Mouse (Mus musculus) limb, embryonic 15.5 days (tissue): ENCODE data around the gene Nuak2. TPM values are rescaled to one million over a fixed set of nuclear protein-coding genes. Genes with fewer than 3 reads are reported as not detected.
"Not testable (repeated sequence)": the region's sequence is repeated elsewhere in the genome, so short reads cannot be mapped to it uniquely, and the experiment has no call there.

Experiments
- ATAC-seq: fragments of 200-750 bp; cut with Nextera tagmentation; 2 replicates; pipeline ENCODE4 v1.8.0; 2017; ENCODE audit warnings: low read depth, moderate TSS enrichment; ENCODE audit not compliant: insufficient number of reproducible peaks, low FRiP score, low TSS enrichment
- H3K27ac ChIP-seq: fragments of 300-500 bp; sonication (generic); 2 replicates; pipeline ENCODE4 v1.5.1; 2015; ENCODE audit warnings: moderate library complexity, mild to moderate bottlenecking, inconsistent platforms
- H3K27me3 ChIP-seq: fragments of 300-500 bp; sonication (generic); 2 replicates; pipeline ENCODE4 v1.6.1; 2015; ENCODE audit warnings: inconsistent platforms
- H3K36me3 ChIP-seq: fragments of 300-500 bp; sonication (generic); 2 replicates; pipeline ENCODE4 v1.6.1; 2015; ENCODE audit warnings: inconsistent platforms
- H3K4me1 ChIP-seq: fragments of 300-500 bp; sonication (generic); 2 replicates; pipeline ENCODE4 v1.6.1; 2015; ENCODE audit warnings: inconsistent platforms
- H3K4me2 ChIP-seq: fragments of 300-500 bp; sonication (generic); 2 replicates; pipeline ENCODE4 v1.6.1; 2015; ENCODE audit warnings: mild to moderate bottlenecking, inconsistent platforms
- H3K4me3 ChIP-seq: fragments of 300-500 bp; sonication (generic); 2 replicates; pipeline ENCODE4 v1.5.1; 2015; ENCODE audit warnings: mild to moderate bottlenecking, inconsistent platforms
- H3K9ac ChIP-seq: fragments of 300-500 bp; sonication (generic); 2 replicates; pipeline ENCODE4 v1.6.1; 2015; ENCODE audit warnings: inconsistent platforms
- H3K9me3 ChIP-seq: fragments of 300-500 bp; sonication (generic); 2 replicates; pipeline ENCODE4 v1.6.1; 2016; ENCODE audit warnings: inconsistent platforms
- WGBS: fragments of 180-500 bp; shearing (Covaris S2); methylation state at CpG from one replicate; pipeline ENCODE4 v1.1.7; 2015; 5-methylcytosine and 5-hydroxymethylcytosine counted together
- polyA plus RNA-seq: library from polyadenylated mRNA; unstranded; fragments of >200 nt; fragmentation: Nextera tagmentation; extraction: Ambion mirVana; gene quantifications from 2 replicates; pipeline ENCODE4 v1.2.1, GENCODE M21; 2015

Gene Nuak2
- polyA plus RNA-seq, 1 experiment from 2014 or later, result 6.9 TPM

- H3K4me3 ChIP-seq, result no peak overlapping the region
- H3K9me3 ChIP-seq, result no peaks in the 10 kb centered on the region
- H3K27ac ChIP-seq, result no peak overlapping the region
- no peaks in the 10 kb centered on the region for H3K27me3 ChIP-seq
- H3K9ac ChIP-seq, result no peak overlapping the region
- H3K4me1 ChIP-seq, result peaks cover 13% of the 10 kb centered on the region; the same call in 1 of the 2 replicates
- 83% methylated on average over 4 of the region's 4 CpGs for WGBS
- H3K36me3 ChIP-seq, result no peaks in the 10 kb centered on the region
- no peak for ATAC-seq
- H3K4me2 ChIP-seq, result no peak overlapping the region
Observed at GRCm38 (mm10) chr1:132345514-132345913, 29.6 kb downstream of the Nuak2 start.

GRCm38 (mm10) chr1:132346134-132346851 is 30.4 kb downstream of the Nuak2 start:
- Histone ChIP-seq H3K36me3 (no peaks in the 10 kb centered on the region), H3K4me3 (no peak overlapping the region), H3K9ac (no peak overlapping the region), H3K9me3 (no peaks in the 10 kb centered on the region), H3K4me2 (no peak overlapping the region), H3K27ac (peak overlapping the region; percentile 65), H3K27me3 (no peaks in the 10 kb centered on the region), H3K4me1 (peaks cover 13% of the 10 kb centered on the region; the same call in 1 of the 2 replicates)
- peak; percentile 45; the same call in 1 of the 2 replicates for ATAC-seq
- 71% methylated on average over 12 of the region's 12 CpGs for WGBS

GRCm38 (mm10) chr1:132346951-132347350 is 31.0 kb downstream of the Nuak2 start:
- Histone ChIP-seq H3K9me3 (no peaks in the 10 kb centered on the region), H3K4me1 (peaks cover 13% of the 10 kb centered on the region; the same call in 1 of the 2 replicates), H3K27ac (peak overlapping the region; percentile 65; the same call in 1 of the 2 replicates), H3K4me3 (no peak overlapping the region), H3K27me3 (no peaks in the 10 kb centered on the region), H3K36me3 (no peaks in the 10 kb centered on the region), H3K4me2 (no peak overlapping the region), H3K9ac (no peak overlapping the region)
- no peak for ATAC-seq

GRCm38 (mm10) chr1:132348401-132348800 is 32.5 kb downstream of the Nuak2 start:
- no peak overlapping the region for H3K9ac ChIP-seq
- H3K4me1 ChIP-seq, result peaks cover 13% of the 10 kb centered on the region; the same call in 1 of the 2 replicates
- no peak overlapping the region for H3K27ac ChIP-seq
- ATAC-seq, result no peak
- no peaks in the 10 kb centered on the region for H3K27me3 ChIP-seq
- no peak overlapping the region for H3K4me3 ChIP-seq
- H3K4me2 ChIP-seq, result no peak overlapping the region
- no peaks in the 10 kb centered on the region for H3K9me3 ChIP-seq
- WGBS, result 86% methylated on average over 5 of the region's 5 CpGs
- H3K36me3 ChIP-seq, result no peaks in the 10 kb centered on the region

GRCm38 (mm10) chr1:132349049-132349448 is 33.1 kb downstream of the Nuak2 start:
- not testable (repeated sequence) for H3K27me3 ChIP-seq, ATAC-seq, H3K4me3 ChIP-seq, H3K27ac ChIP-seq, H3K36me3 ChIP-seq, H3K9me3 ChIP-seq, H3K4me2 ChIP-seq, H3K9ac ChIP-seq
- H3K4me1 ChIP-seq, result peaks cover 18% of the 10 kb centered on the region; the same call in 1 of the 2 replicates

GRCm38 (mm10) chr1:132349601-132350000 is 33.7 kb downstream of the Nuak2 start:
- 90% methylated on average over 3 of the region's 3 CpGs for WGBS
- peaks cover 18% of the 10 kb centered on the region; the same call in 1 of the 2 replicates for H3K4me1 ChIP-seq
- ATAC-seq, H3K4me3 ChIP-seq, H3K9me3 ChIP-seq, H3K27ac ChIP-seq, H3K4me2 ChIP-seq, H3K27me3 ChIP-seq, H3K9ac ChIP-seq, H3K36me3 ChIP-seq: not testable (repeated sequence)

GRCm38 (mm10) chr1:132351058-132351457 is 35.1 kb downstream of the Nuak2 start:
- no peak overlapping the region for H3K4me3 ChIP-seq
- WGBS, result 91% methylated on average over 4 of the region's 4 CpGs
- no peak for ATAC-seq
- no peak overlapping the region for H3K4me2 ChIP-seq
- H3K9ac ChIP-seq, result no peak overlapping the region
- no peaks in the 10 kb centered on the region for H3K9me3 ChIP-seq
- no peak overlapping the region for H3K27ac ChIP-seq
- H3K36me3 ChIP-seq, result no peaks in the 10 kb centered on the region
- no peaks in the 10 kb centered on the region for H3K27me3 ChIP-seq
- peaks cover 21% of the 10 kb centered on the region for H3K4me1 ChIP-seq

GRCm38 (mm10) chr1:132353389-132353788 is 37.5 kb downstream of the Nuak2 start:
- no peak overlapping the region for H3K9ac ChIP-seq
- H3K4me3 ChIP-seq, result no peak overlapping the region
- no peak for ATAC-seq
- H3K4me1 ChIP-seq, result peaks cover 10% of the 10 kb centered on the region; the same call in 1 of the 2 replicates
- H3K36me3 ChIP-seq, result peaks cover 16% of the 10 kb centered on the region
- no peaks in the 10 kb centered on the region for H3K9me3 ChIP-seq
- no peak overlapping the region for H3K27ac ChIP-seq
- H3K27me3 ChIP-seq, result no peaks in the 10 kb centered on the region
- WGBS, result 67% methylated on average over 5 of the region's 5 CpGs
- no peak overlapping the region for H3K4me2 ChIP-seq

GRCm38 (mm10) chr1:132354234-132354633 is 38.3 kb downstream of the Nuak2 start:
- 69% methylated on average over 9 of the region's 9 CpGs for WGBS
- ATAC-seq, result no peak

GRCm38 (mm10) chr1:132355162-132355601 is 39.3 kb downstream of the Nuak2 start:
- peaks cover 10% of the 10 kb centered on the region; the same call in 1 of the 2 replicates for H3K4me1 ChIP-seq
- H3K36me3 ChIP-seq, result peaks cover 34% of the 10 kb centered on the region
- WGBS, result 58% methylated on average over 6 of the region's 6 CpGs
- H3K4me2 ChIP-seq, result no peak overlapping the region
- H3K9ac ChIP-seq, result no peak overlapping the region
- no peak overlapping the region for H3K27ac ChIP-seq
- no peak for ATAC-seq
- no peaks in the 10 kb centered on the region for H3K9me3 ChIP-seq
- H3K4me3 ChIP-seq, result no peak overlapping the region
- no peaks in the 10 kb centered on the region for H3K27me3 ChIP-seq

More at GRCm38 (mm10) chr1:132354234-132354633, 38.3 kb downstream of the Nuak2 start:
- H3K36me3 ChIP-seq, result peaks cover 25% of the 10 kb centered on the region
- no peak overlapping the region for H3K4me3 ChIP-seq
- no peak overlapping the region for H3K4me2 ChIP-seq
- H3K9me3 ChIP-seq, result no peaks in the 10 kb centered on the region
- no peak overlapping the region for H3K27ac ChIP-seq
- no peaks in the 10 kb centered on the region for H3K27me3 ChIP-seq
- H3K9ac ChIP-seq, result no peak overlapping the region
- peaks cover 10% of the 10 kb centered on the region; the same call in 1 of the 2 replicates for H3K4me1 ChIP-seq

GRCm38 (mm10) chr1:132355841-132356242 is 39.9 kb downstream of the Nuak2 start:
- no peak for ATAC-seq
- Histone ChIP-seq H3K4me3 (no peak overlapping the region), H3K4me2 (no peak overlapping the region), H3K36me3 (peaks cover 41% of the 10 kb centered on the region), H3K27ac (no peak overlapping the region), H3K27me3 (no peaks in the 10 kb centered on the region), H3K4me1 (peaks cover 10% of the 10 kb centered on the region; the same call in 1 of the 2 replicates), H3K9me3 (no peaks in the 10 kb centered on the region), H3K9ac (no peak overlapping the region)
- WGBS, result 0% methylated on average over 3 of the region's 3 CpGs

GRCm38 (mm10) chr1:132356841-132357240 is 40.9 kb downstream of the Nuak2 start:
- Histone ChIP-seq H3K27ac (peak overlapping the region; percentile 33; the same call in 1 of the 2 replicates), H3K36me3 (peaks cover 51% of the 10 kb centered on the region)

More at GRCm38 (mm10) chr1:132356841-132357240, 40.9 kb downstream of the Nuak2 start:
- no peaks in the 10 kb centered on the region for H3K9me3 ChIP-seq
- no peak overlapping the region for H3K4me3 ChIP-seq
- peaks cover 10% of the 10 kb centered on the region; the same call in 1 of the 2 replicates for H3K4me1 ChIP-seq
- no peak overlapping the region for H3K9ac ChIP-seq
- H3K27me3 ChIP-seq, result no peaks in the 10 kb centered on the region
- H3K4me2 ChIP-seq, result no peak overlapping the region
- 50% methylated on average over 1 of the region's 1 CpGs for WGBS
- no peak for ATAC-seq
